Mouse (Mus musculus) lung, postnatal 4 days (tissue): ENCODE measurements at regions not wholly inside any gene's neighbourhood (a gene's known extent, or its start where the extent isn't known, plus 50 kb on each side); places are given as distances from the start of the nearest gene placed in this dataset.

Source experiments
- DNase-seq, 2 experiments: peaks; one replicate each; pipeline ENCODE4 v3.0.0; 2021

- DNase-seq, result no peak
These were observed 469.8 kb upstream of the Syt1 start for GRCm38 (mm10) chr10:109480551-109480950.

GRCm38 (mm10) chr10:109479941-109480340, 469.2 kb upstream of the Syt1 start:
- no peak for DNase-seq

- DNase-seq, result no peak
These were observed 455.7 kb upstream of the Syt1 start for GRCm38 (mm10) chr10:109466516-109466915.

- DNase-seq, result no peak
These were observed 420.3 kb upstream of the Syt1 start for GRCm38 (mm10) chr10:109431112-109431511.

GRCm38 (mm10) chr10:109427878-109428277, 417.1 kb upstream of the Syt1 start:
- DNase-seq, result no peak

GRCm38 (mm10) chr10:109407011-109407410, 396.2 kb upstream of the Syt1 start:
- no peak for DNase-seq

- DNase-seq, result no peak
These were observed 394.4 kb upstream of the Syt1 start for GRCm38 (mm10) chr10:109405116-109405685.

- no peak for DNase-seq
These were observed 373.0 kb upstream of the Syt1 start for GRCm38 (mm10) chr10:109383758-109384157.

- DNase-seq, result no peak
These were observed 368.1 kb upstream of the Syt1 start for GRCm38 (mm10) chr10:109378846-109379245.

GRCm38 (mm10) chr10:109360161-109360560, 349.4 kb upstream of the Syt1 start:
- no peak for DNase-seq

- no peak for DNase-seq
These were observed 348.0 kb upstream of the Syt1 start for GRCm38 (mm10) chr10:109358812-109359211.

- no peak for DNase-seq
These were observed 322.1 kb upstream of the Syt1 start for GRCm38 (mm10) chr10:109332846-109333386.

- no peak for DNase-seq
These were observed 298.5 kb upstream of the Syt1 start for GRCm38 (mm10) chr10:109309286-109309685.

GRCm38 (mm10) chr10:109300199-109300598, 289.4 kb upstream of the Syt1 start:
- no peak for DNase-seq

- no peak for DNase-seq
These were observed 289.0 kb upstream of the Syt1 start for GRCm38 (mm10) chr10:109299785-109300184.

- DNase-seq, result no peak
These were observed 272.6 kb upstream of the Syt1 start for GRCm38 (mm10) chr10:109283348-109283747.

GRCm38 (mm10) chr10:109249781-109250180, 239.0 kb upstream of the Syt1 start:
- no peak for DNase-seq

- DNase-seq, result no peak
These were observed 235.5 kb upstream of the Syt1 start for GRCm38 (mm10) chr10:109246328-109246727.

- no peak for DNase-seq
These were observed 226.2 kb upstream of the Syt1 start for GRCm38 (mm10) chr10:109237026-109237425.

GRCm38 (mm10) chr10:109226989-109227388, 216.2 kb upstream of the Syt1 start:
- no peak for DNase-seq

GRCm38 (mm10) chr10:109188761-109189503, 178.2 kb upstream of the Syt1 start:
- no peak for DNase-seq

GRCm38 (mm10) chr10:109188252-109188651, 177.5 kb upstream of the Syt1 start:
- DNase-seq, result no peak

- no peak for DNase-seq
These were observed 174.5 kb upstream of the Syt1 start for GRCm38 (mm10) chr10:109185243-109185642.

GRCm38 (mm10) chr10:109180527-109180926, 169.7 kb upstream of the Syt1 start:
- DNase-seq, result no peak
